Mouse (Mus musculus) megakaryocyte, embryonic 14.5 days (primary cell): Measurements from ENCODE around the gene Pcsk7.

Experiments used
- FLI1 ChIP-seq: IDR thresholded peaks from 2 replicates; pipeline ENCODE4 v1.6.1; 2012; ENCODE audit warnings: low read length, inconsistent platforms, mixed read lengths
- GATA1 ChIP-seq: IDR thresholded peaks from 3 replicates; pipeline ENCODE4 v1.6.1; 2012; ENCODE audit warnings: mixed read lengths, low read length, inconsistent platforms, borderline replicate concordance

- no peak for TF ChIP-seq GATA1
- no peak for TF ChIP-seq FLI1
Measured at GRCm38 (mm10) chr9:45946872-45947183, 40.5 kb downstream of the Pcsk7 start.
